Mouse (Mus musculus): ENCODE measurements around the gene Ildr1.

- TF ChIP-seq CTCF (IDR thresholded peaks at IDR 0.05; ENCODE audit: borderline replicate concordance, control insufficient read depth, extremely low read depth, insufficient read depth, low read length, poor library complexity) (no peak), POLR2A (IDR thresholded peaks at IDR 0.05; ENCODE audit: control insufficient read depth, extremely low read depth, insufficient read depth, low read length, poor library complexity) (no peak)
These were observed 42.5 kb upstream of the Ildr1 start for GRCm38 (mm10) chr16:36651174-36651766.

Data from thymus, adult 2 months (tissue).